Mouse (Mus musculus): ENCODE results near the gene N4bp2.

- TF ChIP-seq CTCF (IDR thresholded peaks at IDR 0.05; ENCODE audit: low read depth) = no peak
- TF ChIP-seq EP300 (IDR thresholded peaks at IDR 0.05; ENCODE audit: low read depth) = no peak
Measured at GRCm38 (mm10) chr5:65779401-65780063, 16.2 kb downstream of the N4bp2 start.
